Mouse (Mus musculus): Measurements from ENCODE around the gene Tmem269.

DNA sequence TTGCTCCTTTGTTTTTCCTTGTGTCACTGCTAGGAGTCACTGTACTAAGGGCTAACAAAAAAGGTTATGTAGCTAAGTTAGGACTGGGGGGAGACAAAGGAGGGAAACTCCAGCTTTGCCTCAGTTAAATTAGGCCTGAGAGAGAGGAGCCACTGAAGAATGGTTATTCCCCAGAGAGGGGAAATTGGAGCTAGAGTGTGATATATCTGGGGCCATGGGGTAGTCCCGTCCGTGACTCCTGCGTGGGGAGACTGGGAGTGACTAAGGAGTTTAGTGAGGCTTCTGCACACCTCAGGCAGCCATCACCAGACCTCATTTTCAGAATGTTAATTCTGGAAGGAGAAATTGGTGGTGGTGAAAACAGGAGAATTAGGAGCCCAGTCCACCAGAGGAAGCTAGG is 16.3 kb upstream of the Tmem269 start:
- no peak for TF ChIP-seq CTCF (IDR thresholded peaks at IDR 0.05; ENCODE audit: control insufficient read depth, insufficient read depth, insufficient read length)
- no peak for TF ChIP-seq CEBPB (IDR thresholded peaks at IDR 0.05; ENCODE audit: low read depth)
- TF ChIP-seq MAX (IDR thresholded peaks at IDR 0.05), result no peak
- TF ChIP-seq MYOG (IDR thresholded peaks at IDR 0.05; ENCODE audit: control insufficient read depth, extremely low read depth, insufficient read length), result no peak
- no peak for TF ChIP-seq FOSL1 (IDR thresholded peaks at IDR 0.05; ENCODE audit: insufficient read depth, low read length, poor library complexity, severe bottlenecking)
- TF ChIP-seq MYOD1 (IDR thresholded peaks at IDR 0.05; ENCODE audit: control insufficient read depth, insufficient read length, low read depth), result no peak
